Mouse (Mus musculus) left cerebral cortex, adult 8-10 months (tissue): ENCODE data around the gene Rgl2. TPM values are rescaled to one million over a fixed set of nuclear protein-coding genes. Genes with fewer than 3 reads are reported as not detected.
"Not testable (repeated sequence)": the region's sequence is repeated elsewhere in the genome, so short reads cannot be mapped to it uniquely, and the experiment has no call there.

Experiments used
- DNase-seq, 2 experiments: peaks; one replicate each; pipeline ENCODE4 v3.0.0; 2022; ENCODE audit warnings: low spot score in 2 of 2
- total RNA-seq, 4 experiments: library from RNA; stranded (reverse); gene quantifications; 2 replicates each; pipeline ENCODE4 v1.2.4; 2022

Gene Rgl2
- 10 to 100 TPM; 48.9 to 73.4 (median 60.6) TPM for total RNA-seq

- peak; percentile 87 to 89 for DNase-seq
These were observed at the start of gene Rgl2 for GRCm38 (mm10) chr17:33929371-33930279. TSS of gene Rgl2 (plus strand) at chr17:33929543.

DNA sequence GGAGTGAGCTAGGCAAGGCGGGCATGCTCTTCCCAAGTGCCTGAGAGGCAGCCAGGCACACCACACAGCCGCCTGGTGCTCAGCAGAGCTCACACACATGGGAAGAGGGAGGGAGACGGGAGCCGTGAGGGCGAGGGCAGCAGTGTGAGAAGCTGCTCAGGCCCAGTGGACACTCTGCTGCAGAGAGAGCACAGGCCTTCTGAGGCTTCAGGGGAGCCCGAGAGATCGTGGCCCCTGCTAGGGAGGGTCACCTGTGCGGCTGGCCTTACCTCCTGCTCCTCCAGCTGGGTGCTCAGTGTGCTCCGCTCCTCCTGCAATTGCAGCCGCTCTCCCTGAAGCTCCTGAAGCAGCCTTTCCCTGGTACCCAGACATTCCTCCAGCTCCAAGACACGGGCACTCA is 45.0 kb upstream of the Rgl2 start:
- not testable (repeated sequence) for DNase-seq

DNA sequence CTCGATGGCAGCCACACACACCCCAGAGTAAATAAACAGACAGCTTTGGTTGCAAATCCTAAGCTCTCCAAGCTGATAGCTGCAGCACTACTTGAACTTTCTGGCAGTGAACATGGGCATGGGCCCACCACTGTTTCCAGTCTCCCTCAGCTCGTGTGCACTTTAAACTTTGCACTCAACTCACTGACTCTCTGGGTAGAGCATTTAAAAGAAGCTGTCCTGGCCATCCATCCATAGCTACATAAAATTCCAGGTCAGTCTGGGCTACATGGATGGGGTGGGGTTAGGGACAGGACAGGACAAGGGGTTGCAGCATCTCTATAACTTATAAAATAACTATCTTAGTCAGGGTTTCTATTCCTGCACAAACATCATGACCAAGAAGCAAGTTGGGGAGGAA is 41.5 kb upstream of the Rgl2 start:
- DNase-seq = not testable (repeated sequence)

GRCm38 (mm10) chr17:33888230-33888629 is 41.1 kb upstream of the Rgl2 start:
- DNase-seq = not testable (repeated sequence)

- not testable (repeated sequence) for DNase-seq
These were observed 39.3 kb upstream of the Rgl2 start for GRCm38 (mm10) chr17:33889941-33890532.

DNA sequence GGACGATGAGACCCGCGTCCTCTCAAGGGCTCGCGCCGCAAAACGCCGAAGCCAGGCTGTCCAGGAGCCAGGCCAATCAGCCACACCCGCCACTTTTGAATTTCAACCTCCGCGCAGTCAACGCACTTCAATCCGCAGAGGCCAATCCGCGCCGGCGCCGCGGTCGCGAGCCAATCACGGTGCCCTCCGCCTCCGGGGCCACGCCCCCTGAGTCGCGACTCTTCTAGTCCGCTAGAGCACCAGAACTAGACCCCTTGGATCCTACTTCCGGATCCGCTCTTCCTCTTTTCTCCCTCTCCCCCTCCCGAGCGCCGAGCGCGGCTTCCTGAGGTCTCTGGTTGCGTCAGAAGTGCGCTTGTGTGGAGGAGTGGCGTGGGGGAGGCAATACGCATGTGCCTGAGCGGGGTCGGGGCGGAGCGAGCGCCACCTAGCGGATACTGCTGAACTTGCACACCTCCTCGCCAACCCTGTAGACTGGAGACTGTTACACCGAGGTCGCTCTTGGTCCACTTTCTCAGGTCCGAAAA is 38.7 kb upstream of the Rgl2 start, which contains the start of gene Kifc1:
Gene Kifc1, minus strand, starts transcription at position 129 of the 527 bp plus-strand sequence.
- peak; percentile 98 to 100 for DNase-seq

DNA sequence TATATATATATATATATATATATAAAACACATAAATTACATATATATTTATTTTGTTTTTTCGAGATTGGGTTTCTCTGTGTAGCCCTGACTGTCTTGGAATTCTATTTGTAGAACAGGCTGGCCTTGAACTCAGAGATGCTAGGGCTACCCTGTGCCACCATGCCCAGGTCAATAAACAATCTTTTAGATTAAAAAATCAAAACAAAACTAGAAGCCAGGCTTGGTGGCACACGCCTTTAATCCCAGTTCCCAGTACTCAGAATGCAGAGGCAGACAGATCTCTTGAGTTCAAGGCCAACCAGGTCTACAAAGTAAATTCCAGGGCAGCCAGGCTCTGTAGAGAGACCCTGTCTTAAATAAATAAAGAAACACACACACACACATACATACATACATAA is 38.0 kb upstream of the Rgl2 start:
- DNase-seq = no peak

DNA sequence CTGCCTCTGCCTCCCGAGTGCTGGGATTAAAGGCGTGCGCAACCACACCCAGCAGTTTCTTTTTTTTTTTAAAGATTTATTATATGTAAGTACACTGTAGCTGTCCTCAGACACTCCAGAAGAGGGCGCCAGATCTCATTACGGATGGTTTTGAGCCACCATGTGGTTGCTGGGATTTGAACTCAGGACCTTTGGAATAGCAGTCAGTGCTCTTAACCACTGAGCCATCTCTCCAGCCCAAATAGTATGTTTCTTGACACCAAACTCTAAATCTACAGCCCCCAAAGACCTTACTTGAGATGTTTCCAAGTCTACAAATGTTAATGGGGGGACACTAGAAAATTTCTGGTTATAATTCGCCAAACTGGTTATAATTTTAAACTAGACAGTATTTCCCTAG is 37.5 kb upstream of the Rgl2 start:
- DNase-seq = not testable (repeated sequence)

DNA sequence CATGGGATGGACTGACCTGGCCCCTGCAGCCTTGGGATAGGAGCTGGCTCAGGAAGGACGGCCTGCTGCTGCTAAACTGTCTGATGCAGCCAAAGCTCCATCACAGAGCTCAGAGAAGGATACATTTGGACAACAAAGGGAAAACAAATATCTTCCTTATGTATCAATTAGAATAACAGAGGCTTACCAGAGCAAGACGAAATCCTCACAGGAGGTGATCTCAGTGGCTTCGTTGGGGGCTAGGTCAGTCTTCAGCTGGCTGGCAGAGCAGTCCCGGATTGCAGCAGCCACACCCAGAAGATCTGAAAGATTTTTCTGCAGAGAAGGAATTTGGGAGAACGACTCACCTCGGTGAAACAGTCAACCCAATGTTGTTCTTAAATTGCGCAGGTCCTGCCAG is 36.9 kb upstream of the Rgl2 start:
- DNase-seq = no peak

DNA sequence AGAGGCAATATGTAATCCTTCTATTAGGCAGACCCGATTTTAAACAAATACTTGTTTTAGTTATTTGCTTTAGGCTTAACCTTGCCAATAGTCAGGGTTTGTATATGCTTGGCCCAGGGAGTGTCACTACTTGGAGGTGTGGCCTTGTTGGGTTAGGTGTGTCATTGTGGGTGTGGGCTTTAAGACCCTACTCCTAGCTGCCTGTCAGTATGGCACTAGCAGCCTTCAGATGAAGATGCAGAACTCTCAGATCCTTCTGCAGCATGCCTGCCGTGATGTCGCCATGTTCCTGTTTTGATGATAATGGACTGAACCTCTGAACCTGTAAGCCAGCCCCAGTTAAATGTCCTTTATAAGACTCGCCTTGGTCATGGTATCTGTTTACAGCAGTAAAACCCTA is 36.3 kb upstream of the Rgl2 start:
- not testable (repeated sequence) for DNase-seq

- DNase-seq = no peak
These were observed 32.1 kb upstream of the Rgl2 start for GRCm38 (mm10) chr17:33897114-33897794.

GRCm38 (mm10) chr17:33898193-33898592 is 31.1 kb upstream of the Rgl2 start:
- not testable (repeated sequence) for DNase-seq

DNA sequence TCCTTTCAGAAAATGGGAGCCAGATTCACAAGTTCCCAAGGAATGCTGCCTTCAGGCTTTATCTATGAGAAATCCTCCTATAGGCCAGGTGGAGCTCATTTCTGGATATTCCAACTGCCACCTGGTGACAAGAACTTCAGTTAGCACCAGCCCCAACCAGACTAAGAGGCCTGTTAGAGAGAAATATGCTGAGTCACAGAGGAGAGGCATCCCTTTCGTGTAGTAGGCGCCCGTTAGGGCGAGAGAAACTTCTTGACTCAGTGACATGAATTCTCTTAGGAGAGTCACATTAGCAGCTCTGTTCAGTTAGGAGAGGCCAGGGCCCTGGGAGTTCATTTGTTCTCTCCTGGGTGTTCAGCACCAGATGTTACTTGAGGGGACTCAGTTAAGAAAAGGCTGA is 29.7 kb upstream of the Rgl2 start:
- DNase-seq = no peak

- no peak for DNase-seq
These were observed 28.9 kb upstream of the Rgl2 start for GRCm38 (mm10) chr17:33900281-33900988.

- no peak for DNase-seq
These were observed 28.4 kb upstream of the Rgl2 start for GRCm38 (mm10) chr17:33900989-33901314.

GRCm38 (mm10) chr17:33901653-33902052 is 27.7 kb upstream of the Rgl2 start:
- no peak for DNase-seq

- DNase-seq = no peak
These were observed 27.3 kb upstream of the Rgl2 start for GRCm38 (mm10) chr17:33902079-33902478.

DNA sequence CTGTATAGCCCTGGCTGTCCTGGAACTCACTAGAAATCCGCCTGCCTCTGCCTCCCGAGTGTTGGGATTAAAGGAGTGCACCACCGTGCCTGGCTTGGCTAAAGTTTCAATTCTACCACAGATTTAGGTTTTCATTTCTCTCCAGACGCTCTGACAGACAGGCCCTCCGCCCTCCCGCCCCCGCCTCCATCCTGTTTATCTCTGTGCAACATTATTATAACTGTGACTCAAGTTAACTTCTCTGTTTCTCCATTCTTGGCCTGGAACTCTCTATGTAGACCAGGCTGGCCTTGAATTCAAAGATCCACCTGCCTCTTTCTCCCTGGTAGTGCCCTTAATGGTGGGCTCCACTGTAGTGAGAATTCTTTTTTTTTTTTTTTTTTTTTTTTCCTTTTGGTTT is 26.9 kb upstream of the Rgl2 start:
- no peak for DNase-seq

- DNase-seq = not testable (repeated sequence)
These were observed 25.3 kb upstream of the Rgl2 start for GRCm38 (mm10) chr17:33903911-33904651.

- not testable (repeated sequence) for DNase-seq
These were observed 24.5 kb upstream of the Rgl2 start, which contains the start of gene Platr17 for GRCm38 (mm10) chr17:33904835-33905234. TSS of gene Platr17 (plus strand) at chr17:33905135.
